Mouse (Mus musculus) mouse embryonic stem cell (cell line): ENCODE results near the gene Cd300ld4.

Experiments
- in situ Hi-C, 2 experiments: fragments of 300-500 bp; cut with MboI; formaldehyde crosslinking; loops; 1 replicate in 1 of 2; 3 replicates in 1 of 2; pipeline ENCODE4 v1.14.3; 2019 to 2020; ENCODE audit warnings: low sequenced_read_pairs in 2 of 2, low pct_unique_long_range_greater_than_20kb in 1 of 2, mixed read lengths in 1 of 2; ENCODE audit not compliant: unreplicated experiment in 1 of 2

Cd300ld4 gene

DNA sequence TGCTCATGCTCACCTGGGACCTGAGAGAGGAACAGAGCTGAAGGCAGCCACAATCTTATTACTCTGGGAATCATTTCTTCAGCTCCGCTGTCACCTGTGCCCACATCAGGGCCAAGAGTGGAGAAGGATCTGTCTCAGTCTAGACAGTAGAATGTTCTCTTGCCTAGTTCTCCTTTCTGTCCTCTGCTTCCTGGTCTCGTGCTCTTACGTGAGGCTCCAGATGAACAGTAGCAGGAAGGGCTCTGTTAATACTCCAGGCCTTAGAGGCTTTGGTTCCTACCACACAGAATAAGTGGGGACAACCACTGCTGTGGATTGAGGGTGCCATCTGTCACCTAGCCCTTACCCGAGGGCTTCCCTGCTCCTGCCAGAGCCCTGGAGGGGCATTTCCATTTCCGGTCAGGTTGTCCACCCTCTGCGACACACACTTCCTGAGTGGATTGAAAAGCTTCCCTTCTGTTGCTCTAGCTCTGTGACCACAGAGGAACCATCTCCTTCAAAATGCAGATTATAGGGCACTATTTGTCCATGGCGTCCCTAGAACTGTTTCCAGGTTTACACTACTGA lies 25.3 kb downstream of the Cd300ld4 start, which contains the start of gene Cd300c2:
Cd300c2 (minus strand) TSS at position 407 of the 567 bp plus-strand sequence.
- in situ Hi-C loops: no loop called here

DNA sequence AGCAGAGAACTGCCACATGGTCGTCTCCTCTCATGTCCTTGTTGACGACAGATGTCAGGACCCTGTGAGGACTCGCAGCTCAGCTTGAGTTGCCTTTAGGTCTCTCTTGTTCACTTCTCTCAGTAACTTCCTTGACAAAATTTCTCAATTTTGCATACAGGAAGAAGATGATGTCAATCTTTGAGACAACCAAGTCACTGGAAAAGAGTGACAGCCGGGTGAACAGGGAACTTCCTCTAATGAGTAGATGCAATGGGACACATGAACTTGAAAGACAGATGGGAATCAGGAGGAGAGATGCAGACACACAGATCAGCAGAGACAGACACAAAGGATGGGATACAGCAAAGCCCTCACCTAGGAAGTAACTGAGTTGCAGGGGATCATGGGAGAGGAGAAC lies 37.0 kb downstream of the Cd300ld4 start, which contains the start of gene Cd300ld:
Cd300ld (minus strand) TSS at position 130 of the 400 bp plus-strand sequence.
- in situ Hi-C loops: no loop called here

DNA sequence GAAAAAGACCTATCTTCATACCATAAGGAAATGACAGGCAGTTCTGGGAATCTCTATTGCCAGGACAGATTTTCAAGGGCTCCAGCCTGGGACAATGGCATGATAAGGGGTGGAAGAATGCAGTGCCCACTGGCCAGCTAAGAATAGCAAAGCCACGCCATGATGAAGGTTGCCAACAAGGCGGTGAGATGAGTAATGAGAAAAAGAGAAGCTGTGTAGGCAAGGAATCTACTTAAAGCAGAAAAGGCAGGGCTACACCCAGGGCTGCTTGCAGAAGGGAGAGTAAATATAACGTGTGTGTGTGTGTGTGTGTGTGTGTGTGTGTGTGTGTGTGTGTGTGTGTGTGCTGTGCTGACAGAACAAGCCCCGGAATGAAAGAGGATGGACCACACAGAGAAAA lies 44.9 kb downstream of the Cd300ld4 start:
- in situ Hi-C loops: no loop called here

DNA sequence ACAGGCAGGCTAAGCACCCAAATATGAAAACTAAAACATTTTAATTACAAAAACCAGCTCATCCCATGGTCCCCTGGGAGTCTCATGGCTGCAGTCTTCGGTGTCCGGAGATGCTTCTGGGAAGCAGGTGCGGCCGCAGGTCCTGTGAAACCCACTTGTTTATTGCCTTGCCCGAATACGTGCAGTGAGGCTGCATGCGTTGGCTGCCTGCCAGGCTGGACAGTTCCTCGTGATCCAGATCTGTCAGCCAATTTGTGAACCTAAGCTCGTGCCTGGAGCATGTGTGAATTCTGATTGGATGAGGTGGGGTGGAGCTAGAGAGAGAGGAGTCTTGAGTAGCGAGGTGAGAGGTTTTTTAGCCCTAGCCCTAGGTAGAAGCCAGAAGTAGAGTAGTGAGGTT lies 54.1 kb downstream of the Cd300ld4 start:
- in situ Hi-C loops: no loop called here
